Mouse (Mus musculus) bone marrow macrophage, adult 2 months (primary cell): ENCODE data around the gene Tmem106b. TPM values are rescaled to one million over a fixed set of nuclear protein-coding genes. Genes with fewer than 3 reads are reported as not detected.

Experiments
- H3K27ac ChIP-seq: 2 replicates; pipeline ENCODE4 v1.5.1; 2012; ENCODE audit warnings: low read depth, low read length; ENCODE audit not compliant: insufficient read depth
- H3K4me1 ChIP-seq: 2 replicates; pipeline ENCODE4 v1.6.1; 2012; ENCODE audit warnings: low read length; ENCODE audit not compliant: control insufficient read depth, insufficient read depth
- H3K4me3 ChIP-seq: 2 replicates; pipeline ENCODE4 v1.5.1; 2012; ENCODE audit warnings: mild to moderate bottlenecking, low read length, moderate library complexity; ENCODE audit not compliant: insufficient read depth
- CTCF ChIP-seq: IDR thresholded peaks from 2 replicates; pipeline ENCODE4 v1.5.1; 2012; ENCODE audit warnings: low read depth, mild to moderate bottlenecking, low read length, moderate library complexity
- POLR2A ChIP-seq: IDR thresholded peaks from 2 replicates; pipeline ENCODE4 v1.6.1; 2012; ENCODE audit warnings: mild to moderate bottlenecking, low read depth, low read length, borderline replicate concordance
- polyA plus RNA-seq: library from polyadenylated mRNA; stranded (reverse); fragments of >200 nt; gene quantifications from 2 replicates; pipeline ENCODE4 v1.2.4, GENCODE M21; 2012; ENCODE audit not compliant: missing spikeins, insufficient read depth, insufficient read length

Gene Tmem106b
- 46.4 and 66.1 TPM in 2 replicates for polyA plus RNA-seq

GRCm38 (mm10) chr6:13069302-13070146 lies at the start of gene Tmem106b:
TSS of gene Tmem106b (plus strand) at chr6:13069759.
- Histone ChIP-seq H3K4me3 (peak within 1 kb of the TSS; percentile 77), H3K4me1 (0 out of 2 replicates have a peak, but pooled peaks cover 10% of the 10 kb centered on the region), H3K27ac (peak within 1 kb of the TSS; percentile 77)
- no peak for TF ChIP-seq CTCF
- no peak for TF ChIP-seq POLR2A

- H3K27ac ChIP-seq: no peak overlapping the region
- TF ChIP-seq POLR2A (no peak), CTCF (no peak)
- H3K4me1 ChIP-seq: no peaks in the 10 kb centered on the region
- no peak overlapping the region for H3K4me3 ChIP-seq
Measured at GRCm38 (mm10) chr6:13021245-13022100, 48.1 kb upstream of the Tmem106b start.

GRCm38 (mm10) chr6:13030558-13030957 lies 39.0 kb upstream of the Tmem106b start:
- TF ChIP-seq POLR2A: no peak
- TF ChIP-seq CTCF: no peak
- Histone ChIP-seq H3K4me3 (no peak overlapping the region), H3K4me1 (no peaks in the 10 kb centered on the region), H3K27ac (no peak overlapping the region)

- Histone ChIP-seq H3K4me3 (no peak overlapping the region), H3K27ac (no peak overlapping the region), H3K4me1 (no peaks in the 10 kb centered on the region)
- TF ChIP-seq CTCF (no peak), POLR2A (no peak)
Measured at GRCm38 (mm10) chr6:13030961-13031360, 38.6 kb upstream of the Tmem106b start.

- H3K4me1 ChIP-seq: no peaks in the 10 kb centered on the region
- no peak overlapping the region for H3K27ac ChIP-seq
- no peak overlapping the region for H3K4me3 ChIP-seq
- TF ChIP-seq CTCF (no peak), POLR2A (no peak)
Measured at GRCm38 (mm10) chr6:13052408-13053200, 17.0 kb upstream of the Tmem106b start.

GRCm38 (mm10) chr6:13061276-13062039 lies 8.1 kb upstream of the Tmem106b start:
- no peak overlapping the region for H3K27ac ChIP-seq
- no peak overlapping the region for H3K4me3 ChIP-seq

GRCm38 (mm10) chr6:13062063-13062462 lies 7.5 kb upstream of the Tmem106b start:
- H3K4me1 ChIP-seq: no peaks in the 10 kb centered on the region
- H3K27ac ChIP-seq: no peak overlapping the region
- TF ChIP-seq POLR2A (no peak), CTCF (no peak)

More at GRCm38 (mm10) chr6:13061276-13062039, 8.1 kb upstream of the Tmem106b start:
- TF ChIP-seq POLR2A (no peak), CTCF (no peak)
- H3K4me1 ChIP-seq: no peaks in the 10 kb centered on the region

GRCm38 (mm10) chr6:13062691-13063255 lies 6.8 kb upstream of the Tmem106b start:
- Histone ChIP-seq H3K4me3 (no peak overlapping the region), H3K27ac (no peak overlapping the region), H3K4me1 (no peaks in the 10 kb centered on the region)
- TF ChIP-seq POLR2A (no peak), CTCF (no peak)

More at GRCm38 (mm10) chr6:13062063-13062462, 7.5 kb upstream of the Tmem106b start:
- no peak overlapping the region for H3K4me3 ChIP-seq
